Mouse (Mus musculus) skeletal muscle tissue, adult 2 months (tissue): ENCODE results near the gene Pskh1.

Source experiments
- DNase-seq: peaks from one replicate; pipeline ENCODE4 v3.0.0-alpha.2; 2012; ENCODE audit warnings: low read depth, low spot score

Pskh1 gene

GRCm38 (mm10) chr8:105892432-105892831 is 7.8 kb upstream of the Pskh1 start:
- DNase-seq: no peak

- peak; percentile 42 for DNase-seq
Observed at GRCm38 (mm10) chr8:105893339-105893738, 6.9 kb upstream of the Pskh1 start, which contains the start of gene Nrn1l. Gene Nrn1l, plus strand, starts transcription at chr8:105893567.

- DNase-seq: no peak
Observed at GRCm38 (mm10) chr8:105897801-105898480, 2.3 kb upstream of the Pskh1 start.

GRCm38 (mm10) chr8:105900941-105901616 is 838 bp downstream of the Pskh1 start:
- no peak for DNase-seq

- DNase-seq: no peak
Observed at GRCm38 (mm10) chr8:105919390-105919789, 19.1 kb downstream of the Pskh1 start.

- DNase-seq: no peak
Observed at GRCm38 (mm10) chr8:105925123-105925522, 24.9 kb downstream of the Pskh1 start.

- DNase-seq: peak; percentile 51
Observed at GRCm38 (mm10) chr8:105930602-105931001, 30.4 kb downstream of the Pskh1 start.

- DNase-seq: no peak
Observed at GRCm38 (mm10) chr8:105931271-105931670, 31.0 kb downstream of the Pskh1 start.

GRCm38 (mm10) chr8:105932525-105932924 is 32.3 kb downstream of the Pskh1 start:
- no peak for DNase-seq

GRCm38 (mm10) chr8:105933762-105934161 is 33.5 kb downstream of the Pskh1 start, which contains the start of gene Ctrl:
Gene Ctrl, minus strand, starts transcription at chr8:105933862.
- no peak for DNase-seq

GRCm38 (mm10) chr8:105935105-105935504 is 34.9 kb downstream of the Pskh1 start:
- DNase-seq: no peak

- DNase-seq: no peak
Observed at GRCm38 (mm10) chr8:105935863-105936603, 35.8 kb downstream of the Pskh1 start.

GRCm38 (mm10) chr8:105936866-105937475 is 36.7 kb downstream of the Pskh1 start:
- DNase-seq: peak; percentile 89

GRCm38 (mm10) chr8:105937496-105938305 is 37.5 kb downstream of the Pskh1 start:
- DNase-seq: no peak

- no peak for DNase-seq
Observed at GRCm38 (mm10) chr8:105938306-105938669, 38.0 kb downstream of the Pskh1 start, which contains the start of gene Psmb10. Gene Psmb10, minus strand, starts transcription at chr8:105938444.

- DNase-seq: no peak
Observed at GRCm38 (mm10) chr8:105942026-105942425, 41.8 kb downstream of the Pskh1 start.

- DNase-seq: no peak
Observed at GRCm38 (mm10) chr8:105942542-105942941, 42.3 kb downstream of the Pskh1 start.

GRCm38 (mm10) chr8:105943321-105943739 is 43.1 kb downstream of the Pskh1 start, which contains the start of gene Lcat:
Gene Lcat, minus strand, starts transcription at chr8:105943382.
- no peak for DNase-seq

GRCm38 (mm10) chr8:105949350-105949749 is 49.1 kb downstream of the Pskh1 start:
- DNase-seq: no peak

- DNase-seq: no peak
Observed at GRCm38 (mm10) chr8:105951057-105951659, 50.9 kb downstream of the Pskh1 start.
